Mouse (Mus musculus): ENCODE measurements around the gene Gm20388.

GRCm38 (mm10) chr8:124279690-124279985 is 4369.0 kb downstream of the Gm20388 start:
- TF ChIP-seq EP300 (IDR thresholded peaks at IDR 0.05; ENCODE audit: low read depth) (no peak), CTCF (IDR thresholded peaks at IDR 0.05; ENCODE audit: low read depth) (no peak)
